Mouse (Mus musculus): Measurements from ENCODE around the gene Pyy.

DNA sequence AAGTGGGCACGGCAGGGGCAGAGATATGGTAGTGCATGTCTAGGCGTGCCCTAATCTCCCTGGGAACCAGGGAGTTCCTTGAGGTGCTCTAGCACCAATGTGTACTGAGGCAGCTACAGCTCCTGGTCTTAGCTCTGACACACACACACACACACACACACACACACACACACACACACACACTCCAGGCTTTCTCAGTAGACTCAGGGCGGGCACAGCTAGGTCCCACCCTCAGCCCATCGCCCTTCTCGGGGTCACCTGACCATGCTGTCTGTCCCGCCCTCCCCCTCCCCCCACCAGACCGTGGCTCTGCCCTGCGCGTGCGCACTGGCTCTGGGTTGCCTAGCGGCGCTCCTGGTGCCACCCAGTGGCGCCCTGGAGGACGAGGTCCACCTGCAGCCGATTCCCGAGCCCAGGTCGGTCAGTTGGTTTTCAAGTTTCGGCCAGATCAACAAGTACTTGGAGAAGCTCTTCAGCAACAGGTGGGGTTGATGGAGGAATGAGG lies 10.7 kb downstream of the Pyy start:
- TF ChIP-seq CTCF (IDR thresholded peaks at IDR 0.05; ENCODE audit: low read depth) (peak; percentile 63), EP300 (IDR thresholded peaks at IDR 0.05; ENCODE audit: low read depth) (no peak)

Measured in heart, postnatal 0 days (tissue).